Mouse (Mus musculus): ENCODE data around the gene Atp6v0c.
"Not testable (repeated sequence)": the region's sequence is repeated elsewhere in the genome, so short reads cannot be mapped to it uniquely, and the experiment has no call there.

Atp6v0c gene

GRCm38 (mm10) chr17:24157121-24157520 is 12.4 kb downstream of the Atp6v0c start:
- DNase-seq (ENCODE audit: low spot score in 2 of 2) = no peak

GRCm38 (mm10) chr17:24156394-24156793 is 13.1 kb downstream of the Atp6v0c start:
- DNase-seq (ENCODE audit: low spot score in 2 of 2) = no peak

GRCm38 (mm10) chr17:24155742-24156141 is 13.8 kb downstream of the Atp6v0c start:
- no peak for DNase-seq (ENCODE audit: low spot score in 2 of 2)

GRCm38 (mm10) chr17:24154463-24154862 is 15.0 kb downstream of the Atp6v0c start:
- no peak for DNase-seq (ENCODE audit: low spot score in 2 of 2)

GRCm38 (mm10) chr17:24151890-24152563 is 17.5 kb downstream of the Atp6v0c start:
- DNase-seq (ENCODE audit: low spot score in 2 of 2) = peak; percentile 68 to 84

- no peak for DNase-seq (ENCODE audit: low spot score in 2 of 2)
Measured at GRCm38 (mm10) chr17:24151382-24151781, 18.1 kb downstream of the Atp6v0c start.

GRCm38 (mm10) chr17:24150824-24151223 is 18.7 kb downstream of the Atp6v0c start, which contains the start of gene Pdpk1:
Pdpk1 (minus strand) TSS chr17:24150924.
- DNase-seq (ENCODE audit: low spot score in 2 of 2) = no peak

GRCm38 (mm10) chr17:24149421-24149820 is 20.1 kb downstream of the Atp6v0c start:
- DNase-seq (ENCODE audit: low spot score in 2 of 2) = no peak

- DNase-seq (ENCODE audit: low spot score in 2 of 2) = no peak
Measured at GRCm38 (mm10) chr17:24142897-24143296, 26.6 kb downstream of the Atp6v0c start.

- DNase-seq (ENCODE audit: low spot score in 2 of 2) = peak; percentile 97
Measured at GRCm38 (mm10) chr17:24141425-24141920, 28.0 kb downstream of the Atp6v0c start.

GRCm38 (mm10) chr17:24140845-24141424 is 28.6 kb downstream of the Atp6v0c start:
- DNase-seq (ENCODE audit: low spot score in 2 of 2) = no peak

- no peak for DNase-seq (ENCODE audit: low spot score in 2 of 2)
Measured at GRCm38 (mm10) chr17:24139968-24140367, 29.5 kb downstream of the Atp6v0c start.

- DNase-seq (ENCODE audit: low spot score in 2 of 2) = no peak
Measured at GRCm38 (mm10) chr17:24139256-24139655, 30.2 kb downstream of the Atp6v0c start.

GRCm38 (mm10) chr17:24137226-24137880 is 32.1 kb downstream of the Atp6v0c start:
- DNase-seq (ENCODE audit: low spot score in 2 of 2) = no peak

GRCm38 (mm10) chr17:24134062-24134461 is 35.4 kb downstream of the Atp6v0c start:
- no peak for DNase-seq (ENCODE audit: low spot score in 2 of 2)

- not testable (repeated sequence) for DNase-seq (ENCODE audit: low spot score in 2 of 2)
Measured at GRCm38 (mm10) chr17:24132919-24133318, 36.6 kb downstream of the Atp6v0c start.

- no peak for DNase-seq (ENCODE audit: low spot score in 2 of 2)
Measured at GRCm38 (mm10) chr17:24131570-24131969, 37.9 kb downstream of the Atp6v0c start.

GRCm38 (mm10) chr17:24129246-24129645 is 40.3 kb downstream of the Atp6v0c start:
- not testable (repeated sequence) for DNase-seq (ENCODE audit: low spot score in 2 of 2)

GRCm38 (mm10) chr17:24127592-24127991 is 41.9 kb downstream of the Atp6v0c start:
- DNase-seq (ENCODE audit: low spot score in 2 of 2) = no peak

- no peak for DNase-seq (ENCODE audit: low spot score in 2 of 2)
Measured at GRCm38 (mm10) chr17:24126801-24127200, 42.7 kb downstream of the Atp6v0c start.

GRCm38 (mm10) chr17:24119446-24119845 is 50.1 kb downstream of the Atp6v0c start:
- DNase-seq (ENCODE audit: low spot score in 2 of 2) = no peak
